Mouse (Mus musculus): ENCODE results near the gene Ptprd. TPM values are rescaled to one million over a fixed set of nuclear protein-coding genes. Genes with fewer than 3 reads are reported as not detected.
"Not testable (repeated sequence)": the region's sequence is repeated elsewhere in the genome, so short reads cannot be mapped to it uniquely, and the experiment has no call there.

Gene Ptprd
- polyA plus RNA-seq, 1 experiment from 2014 or later, result 145 TPM

GRCm38 (mm10) chr4:76091845-76092244, 2119.9 kb downstream of the Ptprd start:
- WGBS, result 89% methylated on average over 4 of the region's 4 CpGs
- H3K4me3 ChIP-seq (ENCODE audit: low read depth, low read length), result no peak overlapping the region

DNA sequence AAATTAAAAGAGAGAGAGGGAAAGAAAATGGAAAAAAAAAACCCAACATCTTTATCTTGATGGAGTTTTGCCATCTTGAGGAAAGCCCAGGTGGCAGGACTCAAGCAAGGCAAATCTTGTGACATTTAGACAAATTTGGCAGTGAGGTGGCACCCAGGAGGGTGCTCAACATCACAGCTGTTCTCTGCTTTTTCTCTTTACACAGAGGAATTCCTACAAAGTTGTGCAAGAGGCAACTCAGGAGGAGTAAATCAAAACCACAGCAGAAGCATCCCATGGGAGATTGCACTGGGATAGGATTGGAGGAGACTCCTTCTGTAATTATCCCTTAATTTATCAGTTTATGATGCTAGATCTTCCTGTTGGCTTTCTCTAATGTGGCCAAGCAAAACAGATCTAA, 2121.9 kb downstream of the Ptprd start:
- Histone ChIP-seq H3K9ac (replicated peaks; ENCODE audit: low read depth, low read length) (no peak overlapping the region), H3K36me3 (ENCODE audit: control insufficient read depth, insufficient read depth, low read length) (peaks cover 7% of the 10 kb centered on the region; the same call in 1 of the 2 replicates), H3K27me3 (ENCODE audit: control insufficient read depth, insufficient read depth, low read length) (no peaks in the 10 kb centered on the region), H3K4me2 (ENCODE audit: low read depth, low read length) (no peak overlapping the region), H3K4me1 (ENCODE audit: control insufficient read depth, insufficient read depth, low read length) (no peaks in the 10 kb centered on the region), H3K4me3 (ENCODE audit: low read depth, low read length) (no peak overlapping the region), H3K27ac (ENCODE audit: low read depth, low read length) (no peak overlapping the region), H3K9me3 (ENCODE audit: control insufficient read depth, low read length) (no peaks in the 10 kb centered on the region)
- no peak for ATAC-seq (ENCODE audit: low read depth)

More at GRCm38 (mm10) chr4:76091845-76092244, 2119.9 kb downstream of the Ptprd start:
- H3K36me3 ChIP-seq (ENCODE audit: control insufficient read depth, insufficient read depth, low read length), result peaks cover 4% of the 10 kb centered on the region; the same call in 1 of the 2 replicates
- ATAC-seq (ENCODE audit: low read depth), result no peak
- H3K4me1 ChIP-seq (ENCODE audit: control insufficient read depth, insufficient read depth, low read length), result no peaks in the 10 kb centered on the region
- H3K9me3 ChIP-seq (ENCODE audit: control insufficient read depth, low read length), result no peaks in the 10 kb centered on the region
- H3K27me3 ChIP-seq (ENCODE audit: control insufficient read depth, insufficient read depth, low read length), result no peaks in the 10 kb centered on the region
- H3K4me2 ChIP-seq (ENCODE audit: low read depth, low read length), result no peak overlapping the region
- H3K9ac ChIP-seq (replicated peaks; ENCODE audit: low read depth, low read length), result no peak overlapping the region
- H3K27ac ChIP-seq (ENCODE audit: low read depth, low read length), result no peak overlapping the region

DNA sequence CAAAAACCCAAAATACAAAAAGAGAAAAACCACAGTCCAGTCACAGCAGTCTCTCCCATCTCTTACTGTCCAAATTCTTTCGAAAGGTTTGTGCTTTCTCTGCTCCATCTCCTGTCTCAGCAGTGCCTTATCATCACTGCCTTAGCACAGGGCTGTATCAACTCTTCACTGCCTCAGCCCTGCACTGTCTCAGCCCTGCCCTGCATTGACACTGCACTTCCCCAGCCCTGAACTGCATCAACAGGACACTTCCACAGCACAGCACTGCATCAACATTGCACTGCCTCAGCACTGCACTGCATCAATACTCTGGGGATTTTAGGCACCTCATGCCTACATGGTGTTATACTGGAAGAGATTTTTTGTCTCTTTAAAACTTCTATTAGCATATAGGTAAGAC, 2135.7 kb downstream of the Ptprd start:
- H3K4me2 ChIP-seq (ENCODE audit: low read depth, low read length), result no peak overlapping the region
- H3K36me3 ChIP-seq (ENCODE audit: control insufficient read depth, insufficient read depth, low read length), result no peaks in the 10 kb centered on the region
- no peak overlapping the region for H3K4me3 ChIP-seq (ENCODE audit: low read depth, low read length)
- WGBS, result 95% methylated on average over 1 of the region's 1 CpGs
- H3K27me3 ChIP-seq (ENCODE audit: control insufficient read depth, insufficient read depth, low read length), result no peaks in the 10 kb centered on the region
- H3K9ac ChIP-seq (replicated peaks; ENCODE audit: low read depth, low read length), result no peak overlapping the region
- no peaks in the 10 kb centered on the region for H3K9me3 ChIP-seq (ENCODE audit: control insufficient read depth, low read length)
- H3K4me1 ChIP-seq (ENCODE audit: control insufficient read depth, insufficient read depth, low read length), result no peaks in the 10 kb centered on the region
- no peak overlapping the region for H3K27ac ChIP-seq (ENCODE audit: low read depth, low read length)
- ATAC-seq (ENCODE audit: low read depth), result peak; percentile 41; the same call in 1 of the 2 replicates

- 77% methylated on average over 3 of the region's 3 CpGs for WGBS
- ATAC-seq (ENCODE audit: low read depth), result no peak
These were observed 2138.5 kb downstream of the Ptprd start for GRCm38 (mm10) chr4:76073286-76073685.

DNA sequence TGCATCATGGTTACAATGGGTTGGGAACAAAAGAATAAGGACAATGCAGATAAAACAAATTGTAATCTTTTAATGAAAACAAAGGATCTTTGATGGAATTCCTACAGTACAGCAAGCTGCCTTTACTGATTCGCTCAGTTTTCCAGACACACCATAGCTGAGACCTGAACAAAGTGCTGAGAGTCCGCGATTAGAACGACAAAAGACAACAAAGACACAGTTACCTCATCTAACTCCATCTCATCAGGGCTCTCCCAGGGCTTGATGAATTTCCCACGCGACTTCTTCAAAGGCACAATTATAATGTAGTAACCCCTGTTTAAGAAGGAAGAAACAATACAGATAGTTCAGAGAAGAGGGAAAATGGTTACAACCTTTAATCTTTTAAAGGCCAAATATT, 2140.0 kb downstream of the Ptprd start:
- Histone ChIP-seq H3K36me3 (ENCODE audit: control insufficient read depth, insufficient read depth, low read length) (no peaks in the 10 kb centered on the region), H3K9ac (replicated peaks; ENCODE audit: low read depth, low read length) (no peak overlapping the region), H3K4me1 (ENCODE audit: control insufficient read depth, insufficient read depth, low read length) (no peaks in the 10 kb centered on the region), H3K4me3 (ENCODE audit: low read depth, low read length) (no peak overlapping the region), H3K27me3 (ENCODE audit: control insufficient read depth, insufficient read depth, low read length) (no peaks in the 10 kb centered on the region), H3K27ac (ENCODE audit: low read depth, low read length) (no peak overlapping the region), H3K9me3 (ENCODE audit: control insufficient read depth, low read length) (no peaks in the 10 kb centered on the region), H3K4me2 (ENCODE audit: low read depth, low read length) (no peak overlapping the region)
- no peak for ATAC-seq (ENCODE audit: low read depth)
- 69% methylated on average over 6 of the region's 6 CpGs for WGBS

More at GRCm38 (mm10) chr4:76073286-76073685, 2138.5 kb downstream of the Ptprd start:
- Histone ChIP-seq H3K27ac (ENCODE audit: low read depth, low read length) (no peak overlapping the region), H3K27me3 (ENCODE audit: control insufficient read depth, insufficient read depth, low read length) (no peaks in the 10 kb centered on the region), H3K9me3 (ENCODE audit: control insufficient read depth, low read length) (no peaks in the 10 kb centered on the region), H3K4me2 (ENCODE audit: low read depth, low read length) (no peak overlapping the region), H3K9ac (replicated peaks; ENCODE audit: low read depth, low read length) (no peak overlapping the region), H3K4me1 (ENCODE audit: control insufficient read depth, insufficient read depth, low read length) (no peaks in the 10 kb centered on the region), H3K36me3 (ENCODE audit: control insufficient read depth, insufficient read depth, low read length) (no peaks in the 10 kb centered on the region), H3K4me3 (ENCODE audit: low read depth, low read length) (no peak overlapping the region)

DNA sequence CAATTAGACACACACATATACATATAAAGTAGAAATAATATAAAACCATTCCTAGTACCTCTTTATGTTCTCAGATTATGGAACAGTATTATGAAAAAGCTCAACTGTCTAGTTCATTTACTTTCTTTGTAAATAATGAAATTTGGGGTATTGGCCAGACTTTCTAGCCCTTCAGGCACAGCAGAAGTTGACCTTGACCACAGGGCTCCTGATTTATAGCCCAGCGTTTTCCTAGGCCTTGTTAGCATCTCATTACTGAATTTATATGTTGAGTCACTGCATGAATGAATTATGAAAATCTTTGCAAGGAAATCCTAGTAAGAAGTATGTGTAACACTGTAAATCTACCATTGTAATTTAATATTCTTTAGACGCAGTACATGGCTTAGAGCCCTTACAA, 2154.9 kb downstream of the Ptprd start:
- Histone ChIP-seq H3K27ac (ENCODE audit: low read depth, low read length) (no peak overlapping the region), H3K4me1 (ENCODE audit: control insufficient read depth, insufficient read depth, low read length) (no peaks in the 10 kb centered on the region), H3K4me3 (ENCODE audit: low read depth, low read length) (no peak overlapping the region), H3K9me3 (ENCODE audit: control insufficient read depth, low read length) (no peaks in the 10 kb centered on the region), H3K9ac (replicated peaks; ENCODE audit: low read depth, low read length) (no peak overlapping the region), H3K36me3 (ENCODE audit: control insufficient read depth, insufficient read depth, low read length) (no peaks in the 10 kb centered on the region), H3K4me2 (ENCODE audit: low read depth, low read length) (no peak overlapping the region), H3K27me3 (ENCODE audit: control insufficient read depth, insufficient read depth, low read length) (no peaks in the 10 kb centered on the region)
- no peak for ATAC-seq (ENCODE audit: low read depth)
- WGBS, result 66% methylated on average over 2 of the region's 2 CpGs

- H3K9ac ChIP-seq (replicated peaks; ENCODE audit: low read depth, low read length), result no peak overlapping the region
- WGBS, result 74% methylated on average over 2 of the region's 2 CpGs
- no peaks in the 10 kb centered on the region for H3K4me1 ChIP-seq (ENCODE audit: control insufficient read depth, insufficient read depth, low read length)
- no peak overlapping the region for H3K4me3 ChIP-seq (ENCODE audit: low read depth, low read length)
- no peaks in the 10 kb centered on the region; the same call in 1 of the 2 replicates for H3K36me3 ChIP-seq (ENCODE audit: control insufficient read depth, insufficient read depth, low read length)
- H3K27me3 ChIP-seq (ENCODE audit: control insufficient read depth, insufficient read depth, low read length), result no peaks in the 10 kb centered on the region
- ATAC-seq (ENCODE audit: low read depth), result no peak
- no peak overlapping the region for H3K4me2 ChIP-seq (ENCODE audit: low read depth, low read length)
- H3K27ac ChIP-seq (ENCODE audit: low read depth, low read length), result no peak overlapping the region
- no peaks in the 10 kb centered on the region for H3K9me3 ChIP-seq (ENCODE audit: control insufficient read depth, low read length)
These were observed 2166.1 kb downstream of the Ptprd start for GRCm38 (mm10) chr4:76045650-76046049.

GRCm38 (mm10) chr4:76044802-76045201, 2167.0 kb downstream of the Ptprd start:
- H3K9me3 ChIP-seq (ENCODE audit: control insufficient read depth, low read length), result no peaks in the 10 kb centered on the region
- H3K9ac ChIP-seq (replicated peaks; ENCODE audit: low read depth, low read length), result no peak overlapping the region
- ATAC-seq (ENCODE audit: low read depth), result no peak
- 79% methylated on average over 1 of the region's 1 CpGs for WGBS
- H3K27ac ChIP-seq (ENCODE audit: low read depth, low read length), result no peak overlapping the region
- H3K4me3 ChIP-seq (ENCODE audit: low read depth, low read length), result no peak overlapping the region
- no peaks in the 10 kb centered on the region for H3K27me3 ChIP-seq (ENCODE audit: control insufficient read depth, insufficient read depth, low read length)
- H3K4me1 ChIP-seq (ENCODE audit: control insufficient read depth, insufficient read depth, low read length), result no peaks in the 10 kb centered on the region
- H3K36me3 ChIP-seq (ENCODE audit: control insufficient read depth, insufficient read depth, low read length), result no peaks in the 10 kb centered on the region; the same call in 1 of the 2 replicates
- no peak overlapping the region for H3K4me2 ChIP-seq (ENCODE audit: low read depth, low read length)

DNA sequence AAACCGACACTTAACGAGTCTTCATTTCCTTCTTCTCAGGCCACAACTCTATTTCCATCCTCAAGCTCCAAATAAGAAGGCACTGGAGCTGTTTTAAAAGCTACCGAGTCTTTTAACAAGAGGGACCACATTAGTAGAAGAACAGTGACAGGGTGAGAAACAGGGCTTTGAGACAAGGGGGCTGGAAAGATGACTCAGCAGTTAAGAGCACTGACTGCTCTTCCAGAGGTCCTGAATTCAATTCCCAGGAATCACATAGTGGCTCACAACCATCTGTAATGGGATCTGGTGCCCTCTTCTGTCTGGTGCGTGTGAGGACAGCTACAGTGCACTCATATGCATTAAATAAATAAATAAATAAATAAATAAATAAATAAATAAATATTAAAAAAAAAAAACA, 2174.6 kb downstream of the Ptprd start:
- not testable (repeated sequence) for H3K4me2 ChIP-seq (ENCODE audit: low read depth, low read length); H3K9ac ChIP-seq (replicated peaks; ENCODE audit: low read depth, low read length); H3K36me3 ChIP-seq (ENCODE audit: control insufficient read depth, insufficient read depth, low read length); H3K27ac ChIP-seq (ENCODE audit: low read depth, low read length); H3K27me3 ChIP-seq (ENCODE audit: control insufficient read depth, insufficient read depth, low read length); H3K9me3 ChIP-seq (ENCODE audit: control insufficient read depth, low read length); H3K4me3 ChIP-seq (ENCODE audit: low read depth, low read length); ATAC-seq (ENCODE audit: low read depth); H3K4me1 ChIP-seq (ENCODE audit: control insufficient read depth, insufficient read depth, low read length)
- WGBS, result 84% methylated on average over 4 of the region's 4 CpGs

All from neural tube, embryonic 14.5 days (tissue).